Mouse (Mus musculus): ENCODE results near the gene Rnase11.

GRCm38 (mm10) chr14:51090921-51091900, 41.2 kb upstream of the Rnase11 start, which contains the start of the genes Rnase4 and Ang:
- TF ChIP-seq CHD2 (IDR thresholded peaks at IDR 0.05; ENCODE audit: low read depth, low read length) (no peak), MAFK (IDR thresholded peaks at IDR 0.05; ENCODE audit: insufficient read depth, low read depth, low read length) (no peak)
